In genomic region chr1:36342547-36342946, GRCm38 (mm10) we compare ENCODE assay signal across 32 mouse cellular contexts. TPM values are rescaled to one million over a fixed set of nuclear protein-coding genes. Genes with fewer than 3 reads are reported as not detected.
"Had no signal": no experiment of that assay in that cellular context is flagged by ENCODE, and none has a peak within 500 bp of the region (broad histone marks: within the 10 kb centered on the region; RNA-seq: fewer than 3 reads in every experiment).

No protein-coding gene starts in this region.

- DNase-seq: gastrocnemius, postnatal 14 days; gastrocnemius, postnatal 36 days; heart, adult 11 months; heart, adult 2 months; heart, postnatal 14 days; heart, postnatal 36 days; kidney, adult 18-20 months; kidney, adult 8-10 months; kidney, postnatal 10 days; kidney, postnatal 25 days; kidney, postnatal 4 days; left cerebral cortex, postnatal 4 days had no signal

- H3K4me1 ChIP-seq: heart, embryonic 13.5 days; heart, embryonic 15.5 days; limb, embryonic 13.5 days; limb, embryonic 15.5 days; liver, embryonic 12.5 days had no signal

- H3K9ac ChIP-seq: heart, embryonic 13.5 days; heart, embryonic 15.5 days; hindbrain, embryonic 14.5 days; limb, embryonic 13.5 days; limb, embryonic 15.5 days; liver, embryonic 12.5 days; liver, embryonic 14.5 days had no signal

- H3K9me3 ChIP-seq: heart, embryonic 13.5 days; heart, embryonic 15.5 days; limb, embryonic 13.5 days; limb, embryonic 15.5 days; liver, embryonic 12.5 days had no signal

- H3K27ac ChIP-seq: heart, adult 2 months; heart, embryonic 13.5 days; heart, embryonic 15.5 days; hindbrain, embryonic 14.5 days; layer of hippocampus, adult 2 months; left cerebral cortex, adult 2 months; limb, embryonic 13.5 days; limb, embryonic 15.5 days; liver, embryonic 12.5 days; liver, embryonic 14.5 days had no signal

- ATAC-seq: hindbrain, embryonic 16.5 days; inflammation-experienced regulatory T-cells, adult 6 months; intestine, embryonic 16.5 days; liver, embryonic 12.5 days had no signal

- H3K4me2 ChIP-seq: heart, embryonic 11.5 days; heart, embryonic 13.5 days; heart, embryonic 15.5 days; hindbrain, embryonic 14.5 days; limb, embryonic 13.5 days; limb, embryonic 15.5 days; liver, embryonic 12.5 days had no signal

- H3K4me3 ChIP-seq: heart, adult 2 months; heart, embryonic 13.5 days; heart, embryonic 15.5 days; layer of hippocampus, adult 2 months; left cerebral cortex, adult 2 months; limb, embryonic 13.5 days; limb, embryonic 15.5 days; liver, embryonic 12.5 days had no signal

- H3K27me3 ChIP-seq: heart, embryonic 13.5 days; heart, embryonic 15.5 days; limb, embryonic 13.5 days; limb, embryonic 15.5 days; liver, embryonic 12.5 days had no signal

RNA-seq across cellular contexts. Expression of gene Fer1l5, which starts 29.5 kb away (rescaled TPM):
- total RNA-seq: gastrocnemius, adult 18-20 months; gastrocnemius, adult 8-10 months; gastrocnemius, postnatal 14 days; gastrocnemius, postnatal 36 days; heart, adult 2 months; heart, postnatal 14 days; heart, postnatal 36 days; hematopoietic stem cell, adult 5-6 weeks; layer of hippocampus, adult 2 months; layer of hippocampus, postnatal 10 days; layer of hippocampus, postnatal 25 days; left cerebral cortex, adult 2 months; left cerebral cortex, postnatal 14 days; liver, adult 2 months had no signal
- polyA plus RNA-seq: liver, adult 2 months had no signal
